Mouse (Mus musculus) G1E-ER4 (cell line): ENCODE data around the gene Naaladl2. TPM values are rescaled to one million over a fixed set of nuclear protein-coding genes. Genes with fewer than 3 reads are reported as not detected.
A peak's percentile ranks its signal among the peaks of the same experiment; 100 is the strongest.

Experiments used
- GATA1 ChIP-seq: IDR thresholded peaks from one replicate; pipeline ENCODE4 v1.8.0; 2012; ENCODE audit warnings: low read length, inconsistent platforms
- polyA plus RNA-seq: library from polyadenylated mRNA; stranded (reverse); fragments of >175 nt; gene quantifications from 2 replicates; pipeline ENCODE4 v1.2.3, GENCODE M21; 2012

The Naaladl2 gene
- polyA plus RNA-seq, 1 experiment, result not detected

GRCm38 (mm10) chr3:24048217-24048616 lies 1095.8 kb downstream of the Naaladl2 start:
- peak; percentile 89 for TF ChIP-seq GATA1

- no peak for TF ChIP-seq GATA1
These were observed 1142.3 kb downstream of the Naaladl2 start for GRCm38 (mm10) chr3:24001741-24002140.

GRCm38 (mm10) chr3:23973727-23974126 lies 1170.3 kb downstream of the Naaladl2 start:
- no peak for TF ChIP-seq GATA1

- no peak for TF ChIP-seq GATA1
These were observed 1171.1 kb downstream of the Naaladl2 start for GRCm38 (mm10) chr3:23972747-23973667.

DNA sequence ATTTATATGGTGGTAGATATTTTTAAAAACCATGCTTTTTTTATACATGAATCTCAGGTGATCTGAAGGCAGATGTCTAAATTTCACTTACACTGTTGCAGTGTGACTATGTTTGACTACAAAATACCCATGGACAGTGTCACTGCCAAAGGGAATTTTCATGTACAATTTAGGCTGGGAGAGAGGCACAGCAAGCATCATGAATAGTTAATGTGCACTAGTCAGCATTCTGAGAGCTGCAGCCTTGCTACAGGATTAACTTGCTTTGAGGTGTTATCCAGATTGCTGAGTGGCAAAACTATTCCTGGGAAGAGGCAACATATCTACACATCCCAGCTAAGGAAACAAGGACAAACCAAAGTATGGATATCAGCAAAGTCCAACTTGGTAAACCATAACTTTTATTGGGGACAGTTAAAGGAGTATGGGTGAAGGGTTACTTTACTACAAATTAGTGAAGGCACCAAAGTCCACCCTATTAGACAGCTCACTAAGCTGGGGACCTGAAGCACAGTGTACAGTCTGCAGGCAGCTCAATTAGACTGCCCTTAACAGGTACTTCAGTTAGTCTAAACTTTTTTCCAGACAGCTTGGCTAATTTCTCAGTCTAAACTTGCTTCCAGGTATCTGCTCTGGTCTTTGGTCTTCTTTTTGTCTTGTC lies 1181.0 kb downstream of the Naaladl2 start:
- TF ChIP-seq GATA1, result no peak

GRCm38 (mm10) chr3:23946182-23946581 lies 1197.9 kb downstream of the Naaladl2 start:
- no peak for TF ChIP-seq GATA1

DNA sequence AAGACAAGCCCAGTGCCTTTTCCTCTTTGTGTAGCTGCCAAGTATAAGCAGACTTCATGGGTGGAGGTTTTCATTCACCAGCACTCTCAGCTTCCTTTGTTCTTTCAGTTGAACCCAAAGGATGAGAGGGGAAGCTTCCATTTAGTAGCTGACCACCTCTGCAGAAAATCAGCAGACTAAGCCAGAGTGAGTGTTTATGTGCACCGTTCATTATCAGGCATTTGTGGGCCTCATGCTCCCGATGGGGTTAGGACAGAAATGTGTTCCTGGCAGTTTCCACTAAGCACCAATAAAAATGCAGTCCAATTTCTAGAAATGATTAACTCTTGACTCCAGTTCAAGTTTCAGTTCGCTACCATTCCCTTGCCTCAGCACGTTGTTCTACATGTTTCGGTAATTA lies 1206.8 kb downstream of the Naaladl2 start:
- no peak for TF ChIP-seq GATA1

DNA sequence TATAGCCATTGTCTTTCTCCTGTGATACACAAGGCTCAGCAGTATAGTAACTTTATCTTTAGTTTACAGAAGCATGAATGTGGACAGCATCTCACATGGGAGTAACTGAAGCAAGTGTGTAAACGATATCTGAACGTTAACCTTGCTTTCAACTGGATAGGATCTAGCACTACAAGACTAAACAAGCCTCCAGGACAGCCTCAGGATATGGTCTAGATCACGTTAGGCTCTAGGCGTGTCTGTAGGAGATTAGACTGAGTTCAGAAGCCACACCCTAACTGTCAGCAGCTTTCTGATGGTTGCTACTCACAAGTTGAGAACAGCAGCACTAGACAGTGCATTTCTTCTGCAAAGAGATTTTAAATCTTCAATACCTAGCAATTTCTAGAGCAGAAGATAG lies 1216.0 kb downstream of the Naaladl2 start:
- peak; percentile 99 for TF ChIP-seq GATA1

DNA sequence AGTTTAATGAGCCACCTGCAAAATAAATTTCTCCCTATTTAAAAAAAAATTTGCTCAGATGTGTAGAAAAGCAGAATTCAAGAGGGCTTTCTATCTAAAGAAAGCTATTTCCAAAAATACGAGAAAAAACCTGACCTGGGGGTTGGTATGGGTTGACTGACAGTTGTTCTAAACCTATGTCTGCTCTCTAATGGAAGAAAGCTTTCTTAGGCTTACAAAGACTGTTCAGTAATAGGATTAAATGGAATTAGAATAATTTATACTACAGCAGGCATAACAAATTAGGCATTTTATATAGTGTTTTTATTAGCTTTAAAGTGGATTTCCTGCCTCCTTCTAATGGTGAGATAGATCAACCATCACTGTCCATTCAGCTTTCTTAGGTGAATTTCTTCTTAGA lies 1236.4 kb downstream of the Naaladl2 start:
- TF ChIP-seq GATA1, result no peak

- no peak for TF ChIP-seq GATA1
These were observed 1278.4 kb downstream of the Naaladl2 start for GRCm38 (mm10) chr3:23865688-23866087.

DNA sequence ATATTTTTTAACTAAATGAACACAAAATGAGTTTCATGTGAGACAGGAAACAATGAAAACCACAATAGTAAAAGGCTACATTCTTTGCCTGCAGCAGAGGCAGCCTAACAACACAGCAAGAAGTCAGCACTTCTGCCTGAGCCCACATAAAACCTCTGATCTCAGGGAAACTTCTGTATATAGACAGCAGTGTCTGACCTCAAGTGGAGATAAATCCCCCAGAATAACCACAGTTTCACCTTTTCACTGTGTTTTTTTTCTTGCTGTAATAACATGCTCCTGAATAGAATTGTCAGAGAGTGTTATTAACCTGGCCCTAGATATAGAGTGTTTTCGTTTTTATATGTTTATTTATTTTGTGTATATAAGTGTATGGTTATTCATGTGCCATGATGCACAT lies 1286.8 kb downstream of the Naaladl2 start:
- no peak for TF ChIP-seq GATA1

GRCm38 (mm10) chr3:23817585-23817984 lies 1326.5 kb downstream of the Naaladl2 start:
- no peak for TF ChIP-seq GATA1

DNA sequence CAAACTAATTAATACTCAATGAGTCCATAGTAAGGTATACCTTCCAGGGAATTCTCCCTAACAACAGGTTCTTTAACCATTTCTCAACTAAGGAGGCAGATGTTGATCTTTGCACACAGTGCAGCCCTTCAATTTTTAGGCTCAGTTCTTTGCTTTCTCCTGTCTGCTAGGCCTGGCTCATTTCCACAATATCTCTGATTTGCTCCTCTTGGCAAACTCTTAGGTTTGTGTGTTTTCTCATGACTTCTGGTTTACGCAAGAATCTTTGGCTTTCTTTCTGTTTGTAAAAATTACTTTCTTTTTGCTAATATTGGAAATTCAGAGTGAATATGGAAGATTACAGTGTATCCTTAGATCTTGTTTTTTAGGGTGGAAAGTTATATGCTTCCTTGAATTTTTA lies 1385.3 kb downstream of the Naaladl2 start:
- TF ChIP-seq GATA1, result no peak
